Mouse (Mus musculus): Measurements from ENCODE around the gene Jkamp. TPM values are rescaled to one million over a fixed set of nuclear protein-coding genes. Genes with fewer than 3 reads are reported as not detected.

The Jkamp gene
- total and polyA plus RNA-seq, 3 experiments = 19.9 to 60.4 (median 21.9) TPM

- H3K4me3 ChIP-seq = peak overlapping the region; percentile 65
- 0 out of 2 replicates have a peak, but pooled peaks cover 3% of the 10 kb centered on the region for H3K36me3 ChIP-seq (ENCODE audit: control insufficient read depth, insufficient read depth, low read length)
- no peak for DNase-seq
- WGBS = under 1% methylated on average over 18 of the region's 18 CpGs
- intact Hi-C loops (cut with DNase I) = loop anchor here (10.0 kb wide), 1 partner anchor 449 kb away; the partner anchor contains the start of gene Pcnx4
- peak overlapping the region; percentile 91 for H3K27ac ChIP-seq
- peak; percentile 70 for TF ChIP-seq POLR2A (IDR thresholded peaks at IDR 0.05; ENCODE audit: insufficient read depth, low read depth, low read length)
- TF ChIP-seq EP300 (IDR thresholded peaks at IDR 0.05; ENCODE audit: insufficient read depth, low read depth, low read length) = no peak
- TF ChIP-seq CTCF (IDR thresholded peaks at IDR 0.05) = no peak
- peaks cover 2% of the 10 kb centered on the region; the same call in 1 of the 2 replicates for H3K4me1 ChIP-seq (ENCODE audit: control insufficient read depth, insufficient read depth, low read length)
- no peaks in the 10 kb centered on the region for H3K27me3 ChIP-seq (ENCODE audit: control insufficient read depth, insufficient read depth, low read length)
- H3K9ac ChIP-seq (ENCODE audit: low read depth, low read length) = peak overlapping the region; percentile 83
- H3K79me2 ChIP-seq (replicated peaks; ENCODE audit: control insufficient read depth, insufficient read depth, low read length) = no peaks in the 10 kb centered on the region
Observed at GRCm38 (mm10) chr12:72086166-72086825, 907 bp downstream of the Jkamp start.

DNA sequence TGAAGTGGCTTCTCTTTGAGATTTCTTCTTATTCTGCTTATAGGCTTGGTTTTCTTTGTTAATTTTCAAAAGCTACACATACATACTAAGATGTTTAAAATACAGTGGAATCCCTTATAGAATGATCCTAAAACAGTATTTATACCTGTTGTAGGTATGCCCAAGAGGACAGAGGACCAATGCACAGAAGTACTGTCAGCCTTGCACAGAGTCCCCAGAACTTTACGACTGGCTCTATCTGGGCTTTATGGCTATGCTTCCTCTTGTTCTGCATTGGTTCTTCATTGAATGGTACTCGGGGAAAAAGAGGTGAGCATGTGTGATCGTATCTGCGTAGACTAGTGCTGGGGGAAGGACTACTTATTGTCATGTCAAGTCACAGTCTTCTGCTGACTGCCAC, 4.4 kb downstream of the Jkamp start:
- Histone ChIP-seq H3K36me3 (ENCODE audit: control insufficient read depth, insufficient read depth, low read length) (0 out of 2 replicates have a peak, but pooled peaks cover 3% of the 10 kb centered on the region), H3K4me3 (no peak overlapping the region), H3K27ac (no peak overlapping the region), H3K9ac (ENCODE audit: low read depth, low read length) (no peak overlapping the region), H3K79me2 (replicated peaks; ENCODE audit: control insufficient read depth, insufficient read depth, low read length) (no peaks in the 10 kb centered on the region), H3K4me1 (ENCODE audit: control insufficient read depth, insufficient read depth, low read length) (no peaks in the 10 kb centered on the region), H3K27me3 (ENCODE audit: control insufficient read depth, insufficient read depth, low read length) (no peaks in the 10 kb centered on the region)
- intact Hi-C loops (cut with DNase I) = loop anchor here (10.0 kb wide), 1 partner anchor 445 kb away; the partner anchor contains the start of gene Pcnx4
- TF ChIP-seq POLR2A (IDR thresholded peaks at IDR 0.05; ENCODE audit: insufficient read depth, low read depth, low read length) = no peak
- TF ChIP-seq EP300 (IDR thresholded peaks at IDR 0.05; ENCODE audit: insufficient read depth, low read depth, low read length) = no peak
- WGBS = 93% methylated on average over 4 of the region's 4 CpGs
- no peak for DNase-seq

DNA sequence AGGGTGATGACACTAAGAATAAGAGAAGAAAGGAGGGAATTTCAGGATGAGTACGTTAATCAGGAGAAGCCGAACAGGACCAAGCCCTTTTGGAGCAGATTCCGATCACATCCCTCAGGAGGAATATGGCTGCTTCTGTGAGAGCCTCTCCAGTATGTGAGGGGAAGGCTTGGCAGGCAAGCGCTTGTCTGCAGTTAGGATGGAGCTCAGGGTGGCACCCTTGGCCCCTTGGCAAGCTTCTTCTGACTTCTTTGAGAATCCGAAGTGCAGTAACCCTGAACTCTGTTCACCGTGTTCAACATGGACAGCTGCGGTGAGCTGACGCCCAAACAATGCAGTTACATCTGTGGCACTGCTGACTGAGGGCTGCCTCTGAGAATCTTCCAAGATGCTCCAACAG, 11.6 kb downstream of the Jkamp start:
- no peak for DNase-seq
- Histone ChIP-seq H3K79me2 (replicated peaks; ENCODE audit: control insufficient read depth, insufficient read depth, low read length) (no peaks in the 10 kb centered on the region), H3K27ac (no peak overlapping the region), H3K36me3 (ENCODE audit: control insufficient read depth, insufficient read depth, low read length) (no peaks in the 10 kb centered on the region), H3K4me3 (no peak overlapping the region), H3K4me1 (ENCODE audit: control insufficient read depth, insufficient read depth, low read length) (no peaks in the 10 kb centered on the region), H3K27me3 (ENCODE audit: control insufficient read depth, insufficient read depth, low read length) (no peaks in the 10 kb centered on the region), H3K9ac (ENCODE audit: low read depth, low read length) (no peak overlapping the region)
- no peak for TF ChIP-seq CTCF (IDR thresholded peaks at IDR 0.05)
- TF ChIP-seq EP300 (IDR thresholded peaks at IDR 0.05; ENCODE audit: insufficient read depth, low read depth, low read length) = no peak
- no peak for TF ChIP-seq POLR2A (IDR thresholded peaks at IDR 0.05; ENCODE audit: insufficient read depth, low read depth, low read length)
- intact Hi-C loops (cut with DNase I) = no loop called here
- WGBS = 95% methylated on average over 8 of the region's 8 CpGs

DNA sequence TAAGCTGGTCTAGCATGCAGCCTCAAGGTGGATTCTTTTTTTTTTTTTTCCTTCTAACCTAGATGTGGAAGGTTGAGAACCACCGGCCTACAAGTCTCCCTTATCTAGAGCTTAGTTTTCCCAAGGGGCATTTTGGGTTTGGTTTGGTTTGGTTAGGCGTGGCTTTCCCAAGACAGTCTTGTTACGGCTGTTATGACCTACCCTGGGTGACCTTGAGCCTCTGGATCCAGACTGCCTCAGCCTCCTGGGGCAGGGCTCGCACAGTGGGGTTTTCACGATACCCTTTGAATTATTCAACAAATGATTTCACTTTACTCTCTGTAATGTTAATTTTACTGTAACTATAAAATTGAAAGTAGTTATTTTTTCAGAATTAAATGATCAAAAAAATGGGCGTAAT, 17.4 kb downstream of the Jkamp start:
- H3K27me3 ChIP-seq (ENCODE audit: control insufficient read depth, insufficient read depth, low read length) = no peaks in the 10 kb centered on the region
- TF ChIP-seq EP300 (IDR thresholded peaks at IDR 0.05; ENCODE audit: insufficient read depth, low read depth, low read length) (no peak), CTCF (IDR thresholded peaks at IDR 0.05) (no peak)
- no peaks in the 10 kb centered on the region for H3K79me2 ChIP-seq (replicated peaks; ENCODE audit: control insufficient read depth, insufficient read depth, low read length)
- WGBS = 72% methylated on average over 6 of the region's 6 CpGs
- no peak overlapping the region for H3K4me3 ChIP-seq
- no peak for DNase-seq
- H3K36me3 ChIP-seq (ENCODE audit: control insufficient read depth, insufficient read depth, low read length) = no peaks in the 10 kb centered on the region
- no peak overlapping the region for H3K27ac ChIP-seq
- intact Hi-C loops (cut with DNase I) = no loop called here
- no peaks in the 10 kb centered on the region; the same call in 1 of the 2 replicates for H3K4me1 ChIP-seq (ENCODE audit: control insufficient read depth, insufficient read depth, low read length)
- H3K9ac ChIP-seq (ENCODE audit: low read depth, low read length) = no peak overlapping the region

GRCm38 (mm10) chr12:72104027-72104426, 18.6 kb downstream of the Jkamp start:
- 84% methylated on average over 5 of the region's 5 CpGs for WGBS
- no peak overlapping the region for H3K4me3 ChIP-seq
- H3K9ac ChIP-seq (ENCODE audit: low read depth, low read length) = no peak overlapping the region
- TF ChIP-seq EP300 (IDR thresholded peaks at IDR 0.05; ENCODE audit: insufficient read depth, low read depth, low read length) (no peak), CTCF (IDR thresholded peaks at IDR 0.05) (no peak), POLR2A (IDR thresholded peaks at IDR 0.05; ENCODE audit: insufficient read depth, low read depth, low read length) (no peak)
- no peaks in the 10 kb centered on the region for H3K36me3 ChIP-seq (ENCODE audit: control insufficient read depth, insufficient read depth, low read length)
- no peaks in the 10 kb centered on the region for H3K27me3 ChIP-seq (ENCODE audit: control insufficient read depth, insufficient read depth, low read length)
- intact Hi-C loops (cut with DNase I) = loop anchor here (1.0 to 2.0 kb wide), 3 partner anchors 34 to 323 kb away; no protein-coding TSS in a partner anchor
- no peaks in the 10 kb centered on the region; the same call in 1 of the 2 replicates for H3K4me1 ChIP-seq (ENCODE audit: control insufficient read depth, insufficient read depth, low read length)
- no peak for DNase-seq
- no peaks in the 10 kb centered on the region for H3K79me2 ChIP-seq (replicated peaks; ENCODE audit: control insufficient read depth, insufficient read depth, low read length)
- H3K27ac ChIP-seq = no peak overlapping the region

Data from heart, adult 2 months (tissue).